Mouse (Mus musculus) bone marrow macrophage, adult 2 months (primary cell): ENCODE measurements around the gene Rnf121.

Source experiments
- CTCF ChIP-seq: IDR thresholded peaks from 2 replicates; pipeline ENCODE4 v1.5.1; 2012; ENCODE audit warnings: low read depth, mild to moderate bottlenecking, low read length, moderate library complexity
- POLR2A ChIP-seq: IDR thresholded peaks from 2 replicates; pipeline ENCODE4 v1.6.1; 2012; ENCODE audit warnings: mild to moderate bottlenecking, low read depth, low read length, borderline replicate concordance

- TF ChIP-seq CTCF, result no peak
- no peak for TF ChIP-seq POLR2A
Observed at GRCm38 (mm10) chr7:101973730-101974129, 91.5 kb downstream of the Rnf121 start.
